Mouse (Mus musculus) ES-Bruce4 (cell line): ENCODE results near the gene Zfp454. TPM values are rescaled to one million over a fixed set of nuclear protein-coding genes. Genes with fewer than 3 reads are reported as not detected.

Experiments
- H3K27ac ChIP-seq: 2 replicates; pipeline ENCODE4 v1.5.1; 2012; ENCODE audit warnings: low read length, inconsistent platforms; ENCODE audit not compliant: insufficient read depth
- H3K27me3 ChIP-seq: 2 replicates; pipeline ENCODE4 v1.6.1; 2012; ENCODE audit warnings: mild to moderate bottlenecking, low read length, inconsistent platforms; ENCODE audit not compliant: control insufficient read depth, poor library complexity, insufficient read depth, severe bottlenecking
- H3K36me3 ChIP-seq: 2 replicates; pipeline ENCODE4 v1.6.1; 2012; ENCODE audit warnings: inconsistent platforms, mild to moderate bottlenecking, low read length, moderate library complexity; ENCODE audit not compliant: control insufficient read depth, poor library complexity, insufficient read depth, severe bottlenecking
- H3K4me1 ChIP-seq: one replicate; pipeline ENCODE4 v1.8.1; 2011; ENCODE audit warnings: low read length; ENCODE audit not compliant: control insufficient read depth, insufficient read depth
- H3K4me3 ChIP-seq: 2 replicates; pipeline ENCODE4 v1.5.1; 2011; ENCODE audit warnings: low read depth, mild to moderate bottlenecking, low read length
- H3K9ac ChIP-seq: 2 replicates; pipeline ENCODE4 v1.6.1; 2012; ENCODE audit warnings: low read depth, mild to moderate bottlenecking, inconsistent platforms; ENCODE audit not compliant: poor library complexity, severe bottlenecking
- H3K9me3 ChIP-seq: replicated peaks from 2 replicates; pipeline ENCODE4 v1.6.1; 2012; ENCODE audit warnings: mild to moderate bottlenecking, low read length, inconsistent platforms; ENCODE audit not compliant: control insufficient read depth, poor library complexity, insufficient read depth, severe bottlenecking
- CTCF ChIP-seq: IDR thresholded peaks from one replicate; pipeline ENCODE4 v1.8.1; 2011; ENCODE audit warnings: low read depth, low read length
- EP300 ChIP-seq: IDR thresholded peaks from 2 replicates; pipeline ENCODE4 v1.6.1; 2011; ENCODE audit warnings: low read depth, low read length; ENCODE audit not compliant: insufficient read depth
- POLR2A ChIP-seq: IDR thresholded peaks from one replicate; pipeline ENCODE4 v1.8.1; 2011; ENCODE audit warnings: low read length; ENCODE audit not compliant: insufficient read depth
- polyA plus RNA-seq: library from polyadenylated mRNA; stranded (reverse); fragments of >200 nt; gene quantifications from 2 replicates; pipeline ENCODE4 v1.2.4, GENCODE M21; 2011; ENCODE audit warnings: low read depth; ENCODE audit not compliant: missing spikeins, insufficient read depth, insufficient read length

Zfp454 gene
- 2.1 and 2.3 TPM in 2 replicates for polyA plus RNA-seq

DNA sequence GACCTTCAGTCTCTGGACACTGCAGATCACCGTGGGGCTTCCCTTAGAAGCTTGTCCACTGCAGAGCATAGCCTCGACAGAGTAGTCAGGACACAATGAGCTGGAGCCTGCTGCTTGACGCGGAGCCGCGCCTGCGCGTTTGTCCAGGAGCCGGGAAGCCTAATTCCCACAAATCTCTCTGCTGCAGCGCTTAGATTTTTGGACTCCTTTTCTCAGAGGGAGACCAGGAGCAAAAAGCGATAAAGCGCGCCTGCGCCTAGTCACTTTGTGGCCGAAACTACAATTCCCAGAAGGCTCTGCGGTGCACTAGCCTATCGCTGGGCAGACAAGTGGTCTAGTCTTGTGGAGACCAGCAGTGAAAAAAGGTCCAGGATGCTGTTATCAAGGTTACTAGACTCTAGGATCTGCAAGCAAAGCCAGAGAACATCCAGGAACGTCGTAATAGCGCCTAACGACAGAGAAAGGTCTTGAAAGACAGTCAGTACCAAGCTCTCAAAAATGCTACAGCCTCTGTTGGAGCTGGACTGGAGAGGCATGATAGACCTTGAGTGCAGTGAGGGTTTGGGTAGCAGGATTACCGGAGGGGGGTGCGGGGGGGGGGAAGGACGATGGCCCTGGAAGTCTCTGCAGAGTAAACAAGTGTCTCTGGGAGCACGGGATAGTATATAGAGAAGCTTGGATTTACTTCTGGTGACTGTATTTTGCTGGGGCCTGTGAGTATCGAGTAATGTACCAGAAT is at the start of gene Zfp454:
TSS of gene Zfp454 (minus strand) at position 262 of the 739 bp plus-strand sequence.
- H3K27ac ChIP-seq: no peak within 1 kb of the TSS
- H3K9ac ChIP-seq: peak within 1 kb of the TSS; percentile 8; the same call in 1 of the 2 replicates
- H3K4me3 ChIP-seq: peak within 1 kb of the TSS; percentile 69
- no peaks in the 10 kb centered on the region for H3K27me3 ChIP-seq
- H3K9me3 ChIP-seq: no peaks in the 10 kb centered on the region
- no peaks in the 10 kb centered on the region for H3K36me3 ChIP-seq
- no peaks in the 10 kb centered on the region for H3K4me1 ChIP-seq
- TF ChIP-seq CTCF: no peak
- no peak for TF ChIP-seq POLR2A
- no peak for TF ChIP-seq EP300

DNA sequence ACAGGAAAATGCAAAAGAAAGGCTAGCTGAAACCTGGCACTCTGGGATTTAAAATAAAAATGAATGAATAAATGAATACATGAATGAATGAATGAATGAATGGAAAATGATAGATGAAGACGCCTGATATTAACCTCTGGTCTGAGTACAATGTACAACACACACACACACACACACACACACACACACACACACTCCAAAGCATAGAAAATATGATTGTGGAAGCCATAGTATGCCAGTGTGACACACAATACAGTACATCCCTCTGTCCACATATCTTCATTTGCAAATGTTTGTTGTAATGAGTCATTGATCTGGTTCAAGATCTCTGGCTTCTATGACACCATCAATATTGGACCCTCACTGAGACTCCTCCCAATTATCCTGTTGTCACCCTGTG is 44.6 kb upstream of the Zfp454 start:
- H3K27me3 ChIP-seq: no peaks in the 10 kb centered on the region
- H3K4me1 ChIP-seq: no peaks in the 10 kb centered on the region
- H3K36me3 ChIP-seq: no peaks in the 10 kb centered on the region
- peak overlapping the region; percentile 73; the same call in 1 of the 2 replicates for H3K9ac ChIP-seq
- H3K4me3 ChIP-seq: no peak overlapping the region
- H3K27ac ChIP-seq: no peak overlapping the region
- TF ChIP-seq POLR2A: no peak
- TF ChIP-seq CTCF: no peak
- TF ChIP-seq EP300: no peak
- no peaks in the 10 kb centered on the region for H3K9me3 ChIP-seq

DNA sequence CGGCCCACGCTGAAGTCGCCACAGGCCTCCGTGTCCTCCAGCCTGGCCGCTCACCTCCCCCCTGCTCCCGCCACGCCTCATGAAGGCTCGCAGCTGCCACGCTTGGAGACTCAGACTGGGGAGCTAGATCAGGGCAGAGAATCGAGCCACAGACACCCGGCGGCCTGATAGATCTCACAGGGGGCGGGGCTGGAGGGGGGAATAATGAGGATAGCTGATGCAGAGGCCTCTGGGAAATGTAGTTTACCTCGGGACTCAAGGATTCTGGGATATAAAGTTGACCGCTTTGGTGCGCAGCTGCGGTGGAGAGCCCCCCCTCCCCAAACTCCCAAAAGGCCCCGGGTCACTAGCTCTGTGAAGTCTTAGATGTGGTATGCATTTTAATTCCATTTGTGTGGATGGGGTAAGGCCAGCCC is 44.0 kb upstream of the Zfp454 start, which contains the start of gene Zfp354b:
TSS of gene Zfp354b (minus strand) at position 183 of the 416 bp plus-strand sequence.
- no peaks in the 10 kb centered on the region for H3K27me3 ChIP-seq
- peak within 1 kb of the TSS; percentile 73 for H3K9ac ChIP-seq
- no peak within 1 kb of the TSS for H3K27ac ChIP-seq
- H3K9me3 ChIP-seq: no peaks in the 10 kb centered on the region
- peak within 1 kb of the TSS; percentile 92 for H3K4me3 ChIP-seq
- no peaks in the 10 kb centered on the region for H3K36me3 ChIP-seq
- no peak for TF ChIP-seq EP300
- H3K4me1 ChIP-seq: no peaks in the 10 kb centered on the region

DNA sequence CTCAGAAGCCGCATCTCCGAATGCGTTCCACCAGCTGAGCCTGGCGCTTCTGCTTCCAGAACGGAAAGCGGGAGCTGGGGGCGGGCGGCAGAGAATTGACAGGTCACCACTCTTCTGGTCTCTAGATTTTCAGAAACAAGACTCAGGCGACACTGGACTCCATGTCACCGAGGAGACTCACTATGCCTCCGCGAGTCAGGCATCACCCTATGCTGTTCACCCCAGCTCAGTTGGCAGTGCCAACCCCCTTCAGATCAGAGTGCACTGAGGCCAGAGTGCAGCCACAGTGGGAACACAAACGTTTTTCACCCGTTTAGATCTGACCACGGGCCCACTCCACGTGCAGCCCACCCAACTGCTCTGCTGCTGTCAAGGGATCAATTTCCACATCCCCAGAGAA is 43.6 kb upstream of the Zfp454 start:
- Histone ChIP-seq H3K36me3 (no peaks in the 10 kb centered on the region), H3K4me3 (peak overlapping the region; percentile 92), H3K9me3 (no peaks in the 10 kb centered on the region), H3K9ac (peak overlapping the region; percentile 73), H3K4me1 (no peaks in the 10 kb centered on the region), H3K27me3 (no peaks in the 10 kb centered on the region), H3K27ac (no peak overlapping the region)
- TF ChIP-seq EP300 (no peak), POLR2A (no peak), CTCF (no peak)

DNA sequence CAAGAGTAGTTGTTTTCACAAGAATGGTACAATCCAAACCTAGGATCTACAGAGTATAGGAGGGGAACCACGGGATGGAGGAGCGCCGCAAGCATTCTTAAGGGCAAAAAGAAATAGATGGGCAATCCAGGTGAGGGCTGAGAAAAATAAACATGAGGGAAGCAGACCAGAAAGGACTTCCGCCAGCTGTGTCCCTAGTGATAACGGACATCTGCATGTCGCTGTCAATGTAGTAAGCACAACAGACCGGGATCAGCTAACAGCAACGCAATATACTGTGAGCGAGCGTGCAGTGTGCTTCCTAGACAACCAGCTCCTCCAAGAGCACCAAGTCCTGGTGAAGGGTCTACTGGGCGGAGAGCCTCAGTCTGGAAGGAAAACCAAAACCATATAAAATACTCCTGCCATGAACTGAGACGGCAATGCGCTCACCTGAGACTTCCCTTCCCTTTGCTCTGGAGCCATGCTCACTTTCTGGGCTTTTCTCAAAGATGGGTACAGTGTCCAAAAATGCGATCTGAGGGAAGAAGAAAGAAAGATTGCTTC is 43.1 kb upstream of the Zfp454 start:
- no peaks in the 10 kb centered on the region for H3K4me1 ChIP-seq
- H3K27me3 ChIP-seq: no peaks in the 10 kb centered on the region
- H3K27ac ChIP-seq: no peak overlapping the region
- H3K9ac ChIP-seq: peak overlapping the region; percentile 73; the same call in 1 of the 2 replicates
- TF ChIP-seq CTCF (no peak), POLR2A (no peak), EP300 (no peak)
- H3K36me3 ChIP-seq: no peaks in the 10 kb centered on the region
- H3K9me3 ChIP-seq: no peaks in the 10 kb centered on the region
- peak overlapping the region; percentile 92 for H3K4me3 ChIP-seq

DNA sequence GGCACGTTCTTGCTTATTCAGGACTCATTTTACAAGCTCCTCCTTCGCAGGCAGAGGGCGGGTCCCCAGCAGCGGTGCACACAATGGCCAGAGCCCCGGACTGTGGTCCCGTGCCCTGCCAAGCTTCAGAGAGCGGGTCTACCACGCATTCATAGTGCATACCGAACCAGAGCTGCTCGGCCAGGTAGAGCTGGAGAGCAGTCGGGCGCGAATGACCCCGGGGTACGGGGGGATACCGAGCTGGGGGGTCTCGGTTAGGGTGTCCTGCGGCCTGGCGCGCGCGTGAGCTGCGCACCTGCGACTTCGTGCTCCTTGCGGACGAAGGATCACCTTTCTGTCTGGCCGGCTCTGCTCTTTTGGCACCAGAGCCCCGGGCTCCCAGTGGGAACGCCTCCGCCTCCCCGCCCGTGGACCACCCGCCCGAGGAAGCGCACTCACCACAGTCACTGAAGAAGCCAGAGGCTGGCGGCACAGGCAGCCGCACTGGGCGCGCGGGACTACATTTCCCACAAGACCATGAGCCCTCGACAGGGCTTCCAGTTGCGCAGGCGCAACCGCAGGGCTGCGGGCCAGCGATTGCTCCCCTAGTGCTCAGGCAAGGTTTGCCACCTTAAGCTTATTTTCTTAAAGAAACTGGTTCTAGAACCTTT is 28.3 kb upstream of the Zfp454 start, which contains the start of gene Zfp2:
TSS of gene Zfp2 (minus strand) at position 495 of the 650 bp plus-strand sequence.
- H3K36me3 ChIP-seq: no peaks in the 10 kb centered on the region; the same call in none of the 2 replicates
- H3K4me1 ChIP-seq: no peaks in the 10 kb centered on the region
- peak within 1 kb of the TSS; percentile 99 for H3K4me3 ChIP-seq
- H3K9ac ChIP-seq: peak within 1 kb of the TSS; percentile 91
- H3K9me3 ChIP-seq: no peaks in the 10 kb centered on the region
- TF ChIP-seq EP300: no peak
- peak; percentile 31 for TF ChIP-seq CTCF
- peak; percentile 29 for TF ChIP-seq POLR2A
- H3K27ac ChIP-seq: 0 out of 2 replicates have a peak within 1 kb of the TSS, but pooled peaks have one; percentile 1
- H3K27me3 ChIP-seq: no peaks in the 10 kb centered on the region
